Mouse (Mus musculus): ENCODE data around the gene Gm20425.

The Gm20425 gene

DNA sequence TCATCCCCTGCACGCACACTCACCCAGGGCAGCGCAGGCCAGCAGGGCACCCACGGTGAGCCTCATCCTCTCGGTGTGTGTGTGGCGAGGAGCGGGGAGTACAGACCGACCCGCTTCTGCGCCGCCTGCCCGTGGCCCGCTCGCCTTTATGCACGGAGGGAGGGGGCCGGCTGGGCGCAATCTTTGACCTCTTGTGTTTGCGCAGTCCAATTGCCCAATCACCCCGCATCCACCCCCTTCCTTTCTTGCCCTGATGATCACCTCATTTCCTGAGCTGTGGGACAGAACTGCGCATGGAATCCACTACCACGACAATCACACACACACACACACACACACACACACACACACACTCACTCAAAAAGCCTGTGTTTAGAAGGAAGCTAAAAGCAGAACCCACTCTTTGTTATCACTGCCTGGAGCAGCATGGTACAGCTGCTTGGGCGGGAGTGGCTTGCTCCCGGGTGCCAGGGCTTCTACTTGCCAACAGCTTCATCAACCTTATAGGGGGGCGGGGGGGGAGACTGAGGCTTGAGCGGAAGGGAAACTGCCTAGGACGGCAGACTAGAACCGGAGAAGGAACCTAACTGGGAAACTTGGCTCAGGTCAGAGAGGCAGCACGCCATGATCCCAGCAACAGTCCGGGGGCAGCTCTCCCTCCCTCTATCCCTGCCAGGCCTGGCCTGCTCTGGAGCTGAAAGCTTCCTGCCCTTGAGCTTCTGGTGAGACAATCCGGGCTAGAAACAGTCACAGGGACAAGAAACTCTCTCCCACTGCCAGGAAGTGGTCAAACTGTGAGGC is at the start of gene Gm20425, which contains the start of gene Trf:
Gene Gm20425, minus strand, starts transcription at position 157 of the 801 bp plus-strand sequence.
Gene Trf, minus strand, starts transcription at position 294 of the 801 bp plus-strand sequence.
- peak; percentile 19 to 65 for DNase-seq (ENCODE audit: low spot score in 2 of 2)

- DNase-seq (ENCODE audit: low spot score in 2 of 2): no peak
Measured at GRCm38 (mm10) chr9:103276876-103277275, 46.8 kb upstream of the Gm20425 start.

GRCm38 (mm10) chr9:103275676-103276075 is 45.6 kb upstream of the Gm20425 start:
- DNase-seq (ENCODE audit: low spot score in 2 of 2): no peak

DNA sequence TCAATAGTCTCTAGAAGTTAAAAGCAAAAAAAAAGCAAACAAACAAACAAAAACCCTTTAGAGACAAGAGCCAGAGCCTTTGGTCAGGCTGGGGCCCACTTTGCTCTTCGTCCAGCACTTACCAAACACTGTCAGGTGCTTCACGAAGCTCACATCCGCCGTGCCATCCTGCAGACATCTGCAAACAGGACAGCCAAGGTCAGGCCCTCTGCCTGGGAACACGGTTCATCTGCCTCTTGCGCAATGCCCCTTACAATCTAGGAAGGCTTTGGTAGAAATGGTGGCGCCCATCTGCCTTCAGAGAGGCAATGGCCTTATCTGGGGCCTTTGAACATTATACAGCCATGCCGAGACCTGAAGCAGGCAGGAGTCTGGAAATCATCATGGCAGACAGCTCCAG is 44.7 kb upstream of the Gm20425 start:
- DNase-seq (ENCODE audit: low spot score in 2 of 2): no peak

GRCm38 (mm10) chr9:103271104-103271503 is 41.0 kb upstream of the Gm20425 start:
- DNase-seq (ENCODE audit: low spot score in 2 of 2): no peak

GRCm38 (mm10) chr9:103265778-103266177 is 35.7 kb upstream of the Gm20425 start:
- no peak for DNase-seq (ENCODE audit: low spot score in 2 of 2)

DNA sequence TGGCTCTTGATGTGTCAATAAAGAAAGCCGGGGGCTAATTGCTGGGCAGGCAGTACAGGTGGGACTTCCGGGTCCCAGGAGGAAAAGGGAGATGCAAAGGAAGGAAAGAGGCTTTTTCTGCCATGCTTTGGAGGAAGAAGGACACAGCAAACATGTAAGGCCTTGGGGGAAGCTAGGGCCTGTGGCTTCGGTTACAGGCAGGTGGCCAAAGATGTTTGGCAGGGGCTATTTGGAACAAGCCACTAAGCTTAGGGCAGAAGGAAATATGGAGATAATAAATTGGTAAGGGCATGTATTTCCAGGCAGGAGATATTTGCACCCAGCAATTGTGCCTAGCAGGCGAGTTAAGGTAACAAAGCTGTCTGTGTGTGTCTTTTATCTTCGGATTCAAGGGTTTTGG is 22.8 kb upstream of the Gm20425 start:
- DNase-seq (ENCODE audit: low spot score in 2 of 2): no peak

GRCm38 (mm10) chr9:103248618-103249017 is 18.5 kb upstream of the Gm20425 start:
- DNase-seq (ENCODE audit: low spot score in 2 of 2): no peak

DNA sequence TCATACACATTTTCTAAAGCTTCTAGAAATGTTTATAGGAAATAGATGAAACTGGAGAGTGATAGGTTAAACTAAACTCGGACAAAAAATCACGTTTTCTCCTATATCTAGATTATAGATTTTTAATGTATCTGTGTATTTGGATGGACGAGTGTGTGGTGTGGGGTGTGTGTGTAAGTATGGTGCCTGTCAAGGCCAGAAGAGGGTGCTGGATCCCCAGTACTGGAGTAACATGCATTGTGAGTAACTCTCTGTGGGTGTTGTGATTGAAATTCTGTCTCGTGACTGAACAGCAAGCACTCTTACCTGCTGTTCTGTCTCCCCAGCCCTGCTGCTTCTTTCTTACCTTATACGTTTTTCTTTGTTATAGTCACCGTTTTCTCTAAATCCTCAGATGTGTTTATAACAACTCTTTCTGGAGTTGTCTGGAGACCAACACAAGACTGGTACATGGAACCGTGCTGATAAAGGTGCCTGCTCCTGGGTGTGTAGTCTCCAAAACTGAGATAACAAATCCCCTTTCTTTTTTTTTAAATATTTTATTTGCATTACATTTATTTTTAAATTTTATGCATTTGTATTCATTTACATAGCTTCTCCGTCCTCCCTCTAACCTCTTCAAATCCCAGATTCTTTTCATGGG is 16.5 kb upstream of the Gm20425 start:
- no peak for DNase-seq (ENCODE audit: low spot score in 2 of 2)

DNA sequence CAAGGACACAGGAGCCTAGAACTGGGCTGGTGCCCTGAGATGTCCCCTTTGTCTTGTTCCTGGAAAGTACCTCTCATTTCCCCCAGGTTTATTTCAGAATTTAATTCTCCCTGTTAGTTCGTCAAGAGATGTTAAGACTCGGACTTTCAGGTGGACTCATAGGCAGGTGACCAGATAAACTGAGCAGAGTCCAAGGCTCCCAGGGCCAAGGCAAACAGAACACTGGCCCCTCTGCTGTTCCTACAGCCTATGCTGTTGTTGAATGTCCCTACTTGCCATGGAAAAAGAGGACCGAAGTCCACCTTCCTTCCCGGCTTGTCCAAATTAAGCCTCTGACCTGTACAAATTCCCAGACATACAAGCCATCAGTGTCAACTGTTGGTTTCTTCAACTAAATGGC is 13.5 kb upstream of the Gm20425 start:
- DNase-seq (ENCODE audit: low spot score in 2 of 2): no peak

- no peak for DNase-seq (ENCODE audit: low spot score in 2 of 2)
Measured at GRCm38 (mm10) chr9:103241206-103241605, 11.1 kb upstream of the Gm20425 start.

DNA sequence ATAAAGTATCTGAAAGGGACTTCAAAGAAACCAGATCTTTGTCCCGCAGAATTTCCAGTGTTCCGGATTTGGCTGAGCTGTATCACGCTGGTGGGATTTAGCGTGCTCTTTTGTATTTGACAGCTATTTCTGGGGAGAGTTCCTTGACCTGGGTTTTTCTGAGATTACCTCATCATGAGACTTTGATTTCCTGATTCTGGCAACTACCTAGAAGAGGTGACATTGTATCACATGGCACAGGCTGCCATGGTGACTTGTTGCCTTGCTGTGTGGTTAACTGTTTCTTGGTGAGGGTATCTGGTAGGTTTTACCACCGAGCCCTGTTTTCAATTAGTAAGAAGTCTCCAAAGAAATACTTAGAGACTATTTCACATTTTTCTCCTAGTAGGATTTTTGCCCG is 9.4 kb upstream of the Gm20425 start:
- no peak for DNase-seq (ENCODE audit: low spot score in 2 of 2)

- DNase-seq (ENCODE audit: low spot score in 2 of 2): no peak
Measured at GRCm38 (mm10) chr9:103234565-103235165, 4.6 kb upstream of the Gm20425 start.

DNA sequence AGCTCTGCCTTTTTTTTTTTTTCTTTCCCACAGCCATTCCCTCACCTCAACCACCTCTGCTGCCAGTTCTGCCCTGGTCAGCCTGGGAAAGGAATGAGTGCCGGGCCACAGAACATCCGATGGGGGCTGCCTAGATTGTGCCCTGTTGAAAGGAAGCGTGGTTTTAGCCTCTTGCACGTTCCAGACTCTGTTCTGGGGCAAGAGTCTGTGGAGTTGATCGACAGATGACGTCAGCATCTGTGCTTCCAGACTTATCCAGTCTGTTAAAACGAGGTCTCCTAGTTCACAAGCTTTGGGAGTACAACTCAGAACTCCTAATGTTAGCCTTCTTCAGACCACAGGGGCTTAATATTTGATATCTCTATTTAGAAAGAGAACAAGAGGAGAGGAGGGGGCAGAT is 4.0 kb upstream of the Gm20425 start:
- DNase-seq (ENCODE audit: low spot score in 2 of 2): no peak

GRCm38 (mm10) chr9:103233006-103233395 is 2.9 kb upstream of the Gm20425 start:
- no peak for DNase-seq (ENCODE audit: low spot score in 2 of 2)

DNA sequence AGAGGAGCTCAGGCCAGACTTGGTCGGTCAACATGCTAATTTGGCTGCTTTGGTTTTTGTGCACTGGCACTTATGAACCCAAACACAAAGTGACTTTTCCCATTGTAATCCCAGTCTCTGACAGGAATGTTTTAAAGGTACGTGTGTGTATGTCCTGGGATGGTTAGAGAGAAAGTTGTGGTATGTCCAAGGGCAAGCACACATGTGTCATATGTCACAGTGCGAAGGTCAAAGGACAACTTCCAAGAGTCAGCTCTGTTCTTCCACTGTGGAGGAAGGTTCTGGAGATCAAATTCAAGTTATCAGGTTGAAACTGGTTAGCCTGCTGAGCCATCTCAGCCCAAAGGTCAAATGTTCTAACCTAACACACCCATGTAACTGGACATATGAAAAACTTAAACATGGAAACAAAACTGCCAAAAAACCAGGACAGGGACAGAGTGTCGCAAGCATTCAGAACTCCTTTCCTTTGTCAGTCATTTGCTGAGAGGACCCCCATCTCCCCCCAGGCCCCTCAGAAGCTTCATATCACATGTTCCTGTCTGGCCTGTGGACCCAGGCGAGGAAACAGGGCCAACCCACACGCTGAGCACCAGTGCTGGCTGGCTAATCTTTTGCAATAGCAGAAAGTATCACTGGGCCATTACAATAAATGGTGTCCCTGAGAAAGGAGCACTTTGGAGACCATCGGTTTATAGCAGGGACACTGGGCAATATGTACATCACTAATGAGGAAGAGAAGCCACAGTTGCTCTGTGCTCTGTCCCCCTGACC is 2.3 kb upstream of the Gm20425 start:
- no peak for DNase-seq (ENCODE audit: low spot score in 2 of 2)

- DNase-seq (ENCODE audit: low spot score in 2 of 2): no peak
Measured at GRCm38 (mm10) chr9:103229037-103229867, 855 bp downstream of the Gm20425 start.

- DNase-seq (ENCODE audit: low spot score in 2 of 2): no peak
Measured at GRCm38 (mm10) chr9:103228370-103229003, 1.6 kb downstream of the Gm20425 start.

GRCm38 (mm10) chr9:103227760-103228159 is 2.3 kb downstream of the Gm20425 start:
- no peak for DNase-seq (ENCODE audit: low spot score in 2 of 2)

- no peak for DNase-seq (ENCODE audit: low spot score in 2 of 2)
Measured at GRCm38 (mm10) chr9:103226806-103227205, 3.3 kb downstream of the Gm20425 start.

GRCm38 (mm10) chr9:103225464-103225863 is 4.6 kb downstream of the Gm20425 start:
- DNase-seq (ENCODE audit: low spot score in 2 of 2): peak; percentile 37 to 66
